Mouse (Mus musculus) intestine, postnatal 0 days (tissue): ENCODE results near the gene Gmnn. TPM values are rescaled to one million over a fixed set of nuclear protein-coding genes. Genes with fewer than 3 reads are reported as not detected.

Experiments
- ATAC-seq: fragments of 200-750 bp; cut with Nextera tagmentation; 2 replicates; pipeline ENCODE4 v1.8.0; 2017; ENCODE audit warnings: mild to moderate bottlenecking, moderate TSS enrichment, moderate library complexity
- H3K27ac ChIP-seq: fragments of 300-500 bp; sonication (generic); 2 replicates; pipeline ENCODE4 v1.5.1; 2014; ENCODE audit warnings: mild to moderate bottlenecking, low read depth, low read length, moderate library complexity
- H3K27me3 ChIP-seq: fragments of 300-500 bp; sonication (generic); replicated peaks from 2 replicates; pipeline ENCODE4 v1.6.1; 2014; ENCODE audit warnings: low read length, mixed read lengths; ENCODE audit not compliant: control insufficient read depth, insufficient read depth
- H3K36me3 ChIP-seq: fragments of 300-500 bp; sonication (generic); 2 replicates; pipeline ENCODE4 v1.6.1; 2014; ENCODE audit warnings: mild to moderate bottlenecking, moderate library complexity; ENCODE audit not compliant: control insufficient read depth, insufficient read depth
- H3K4me1 ChIP-seq: fragments of 300-500 bp; sonication (generic); replicated peaks from 2 replicates; pipeline ENCODE4 v1.6.1; 2014; ENCODE audit warnings: antibody characterized with exemption, low read length, mixed read lengths; ENCODE audit not compliant: control insufficient read depth, insufficient read depth
- H3K4me2 ChIP-seq: fragments of 300-500 bp; sonication (generic); replicated peaks from 2 replicates; pipeline ENCODE4 v1.6.1; 2014; ENCODE audit warnings: low read depth, mild to moderate bottlenecking, moderate library complexity
- H3K4me3 ChIP-seq: fragments of 300-500 bp; sonication (generic); 2 replicates; pipeline ENCODE4 v1.5.1; 2014; ENCODE audit warnings: low read depth, low read length
- H3K9ac ChIP-seq: fragments of 300-500 bp; sonication (generic); 2 replicates; pipeline ENCODE4 v1.6.1; 2014; ENCODE audit warnings: mild to moderate bottlenecking, low read depth, low read length
- H3K9me3 ChIP-seq: fragments of 300-500 bp; sonication (generic); 2 replicates; pipeline ENCODE4 v1.6.1; 2016; ENCODE audit warnings: mixed run types; ENCODE audit not compliant: control insufficient read depth
- CTCF ChIP-seq: sonication (generic); IDR thresholded peaks from 2 replicates; pipeline ENCODE4 v1.5.1; 2016; ENCODE audit warnings: low read depth, mild to moderate bottlenecking, control low read depth, antibody characterized with exemption, moderate library complexity
- WGBS: fragments of 180-500 bp; shearing (Covaris S2); extraction: QIAGEN DNeasy Blood & Tissue Kit; methylation state at CpG from one replicate; pipeline ENCODE4 v1.1.7; 2014; 5-methylcytosine and 5-hydroxymethylcytosine counted together
- polyA plus RNA-seq: library from polyadenylated mRNA; unstranded; fragments of >200 nt; fragmentation: Nextera tagmentation; extraction: Ambion mirVana; gene quantifications from 2 replicates; pipeline ENCODE4 v1.2.1, GENCODE M21; 2015

Gene Gmnn
- polyA plus RNA-seq, 1 experiment from 2014 or later = 50.6 TPM

DNA sequence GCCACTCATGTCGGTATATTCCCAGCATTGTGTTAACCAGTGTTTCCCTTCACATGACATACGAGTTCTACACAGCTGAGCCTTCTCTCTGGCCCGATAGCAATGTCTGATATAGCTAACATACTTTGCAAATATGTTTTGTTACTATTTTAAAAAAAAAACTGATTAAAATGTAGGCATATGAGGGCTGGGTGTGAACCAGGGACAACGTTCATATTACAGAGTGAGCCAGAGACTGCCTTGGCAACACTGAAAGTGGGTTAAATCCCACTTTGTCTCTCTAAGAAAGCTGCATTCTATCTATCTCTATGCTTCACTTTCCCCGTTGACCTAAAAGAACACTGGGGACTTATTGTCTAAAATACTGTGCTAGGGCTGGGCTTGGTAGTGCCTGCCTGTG is 32.6 kb downstream of the Gmnn start:
- no peak for TF ChIP-seq CTCF
- H3K9ac ChIP-seq = no peak overlapping the region
- no peak for ATAC-seq
- H3K9me3 ChIP-seq = no peaks in the 10 kb centered on the region
- H3K4me1 ChIP-seq = no peaks in the 10 kb centered on the region
- no peak overlapping the region for H3K4me2 ChIP-seq
- no peaks in the 10 kb centered on the region for H3K36me3 ChIP-seq
- no peak overlapping the region for H3K27ac ChIP-seq
- WGBS = 92% methylated on average over 5 of the region's 5 CpGs
- H3K27me3 ChIP-seq = no peaks in the 10 kb centered on the region
- no peak overlapping the region for H3K4me3 ChIP-seq

DNA sequence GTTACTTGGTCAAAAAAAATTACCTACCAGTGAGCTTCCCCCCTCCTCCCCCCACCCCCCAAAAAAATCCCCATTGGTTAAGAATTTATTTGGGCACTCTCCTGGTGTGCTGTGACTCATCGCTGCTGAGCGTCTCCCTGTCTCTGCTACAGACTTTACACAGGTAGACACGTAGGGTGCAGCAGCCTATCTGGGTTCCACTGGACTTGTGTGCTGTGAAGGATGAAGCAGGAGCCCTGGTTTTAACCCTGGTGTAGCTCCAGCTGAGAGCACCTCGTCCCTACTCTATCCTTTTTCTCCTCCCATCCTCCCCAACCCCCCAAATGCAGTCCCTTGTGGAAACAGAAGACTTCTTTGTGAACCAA is 37.3 kb downstream of the Gmnn start:
- 75% methylated on average over 4 of the region's 4 CpGs for WGBS
- H3K9ac ChIP-seq = no peak overlapping the region
- H3K4me2 ChIP-seq = no peak overlapping the region
- H3K4me3 ChIP-seq = no peak overlapping the region
- no peak for ATAC-seq
- H3K27ac ChIP-seq = no peak overlapping the region
- no peak for TF ChIP-seq CTCF
- no peaks in the 10 kb centered on the region for H3K27me3 ChIP-seq
- no peaks in the 10 kb centered on the region for H3K4me1 ChIP-seq
- H3K36me3 ChIP-seq = no peaks in the 10 kb centered on the region
- no peaks in the 10 kb centered on the region for H3K9me3 ChIP-seq

DNA sequence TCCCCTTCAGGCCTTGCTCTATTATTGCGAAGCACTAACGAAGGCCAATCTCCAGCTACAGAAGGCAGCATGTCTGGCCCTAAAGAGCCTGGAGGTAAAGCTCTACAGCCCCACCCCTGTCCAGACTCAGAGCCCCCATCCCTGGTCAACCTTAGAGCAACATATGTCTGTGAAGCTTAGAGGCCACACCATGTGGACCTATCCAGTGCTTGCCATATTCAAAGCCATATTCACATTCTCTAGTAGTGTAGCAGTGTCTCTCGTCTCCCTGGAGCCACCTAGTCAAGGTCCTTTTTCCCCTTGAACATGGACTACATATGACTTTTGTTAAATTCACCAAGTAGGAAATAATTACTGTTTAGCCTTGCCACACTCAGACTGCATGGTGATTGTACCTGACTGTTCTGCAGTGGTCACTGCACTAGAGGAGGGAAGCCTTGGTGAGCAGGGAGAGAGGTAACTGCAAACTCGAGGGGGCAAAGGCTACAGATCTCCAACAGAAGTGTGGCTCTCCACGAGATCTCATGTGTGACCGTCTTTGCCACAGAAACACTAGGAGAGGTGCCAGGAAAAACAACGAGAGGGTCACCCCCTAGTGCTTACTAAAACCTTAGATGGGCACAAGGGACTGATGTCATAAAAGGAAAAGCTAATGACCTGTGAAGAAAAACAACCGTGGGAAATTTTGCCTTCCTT is 37.9 kb downstream of the Gmnn start:
- Histone ChIP-seq H3K4me2 (no peak overlapping the region), H3K36me3 (no peaks in the 10 kb centered on the region), H3K27me3 (no peaks in the 10 kb centered on the region), H3K9me3 (0 out of 2 replicates have a peak, but pooled peaks cover under 1% of the 10 kb centered on the region), H3K27ac (no peak overlapping the region), H3K4me3 (no peak overlapping the region), H3K9ac (no peak overlapping the region), H3K4me1 (no peaks in the 10 kb centered on the region)
- no peak for TF ChIP-seq CTCF
- no peak for ATAC-seq
- WGBS = 68% methylated on average over 8 of the region's 8 CpGs

DNA sequence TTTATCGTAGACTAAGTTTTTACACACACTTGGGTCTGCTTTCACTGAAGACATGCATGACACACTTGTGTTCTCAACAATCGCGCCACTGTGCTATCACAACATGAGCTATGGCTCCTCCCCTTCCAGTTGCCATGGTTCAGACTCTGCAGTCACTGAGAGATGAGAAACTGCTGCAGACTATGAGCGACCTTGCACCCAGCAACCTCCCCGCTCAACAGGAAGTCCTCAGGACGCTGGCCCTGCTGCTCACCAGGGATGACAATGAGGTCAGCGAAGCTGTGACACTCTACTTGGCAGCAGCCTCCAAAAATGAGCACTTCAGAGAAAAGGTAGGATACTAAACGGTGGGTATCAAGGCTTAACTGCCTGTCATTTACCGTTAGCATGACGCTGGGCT is 40.2 kb downstream of the Gmnn start:
- Histone ChIP-seq H3K4me2 (no peak overlapping the region), H3K4me3 (no peak overlapping the region), H3K36me3 (no peaks in the 10 kb centered on the region), H3K27me3 (no peaks in the 10 kb centered on the region), H3K27ac (no peak overlapping the region), H3K4me1 (no peaks in the 10 kb centered on the region), H3K9me3 (0 out of 2 replicates have a peak, but pooled peaks cover 3% of the 10 kb centered on the region), H3K9ac (no peak overlapping the region)
- 72% methylated on average over 10 of the region's 10 CpGs for WGBS
- TF ChIP-seq CTCF = no peak
- no peak for ATAC-seq

DNA sequence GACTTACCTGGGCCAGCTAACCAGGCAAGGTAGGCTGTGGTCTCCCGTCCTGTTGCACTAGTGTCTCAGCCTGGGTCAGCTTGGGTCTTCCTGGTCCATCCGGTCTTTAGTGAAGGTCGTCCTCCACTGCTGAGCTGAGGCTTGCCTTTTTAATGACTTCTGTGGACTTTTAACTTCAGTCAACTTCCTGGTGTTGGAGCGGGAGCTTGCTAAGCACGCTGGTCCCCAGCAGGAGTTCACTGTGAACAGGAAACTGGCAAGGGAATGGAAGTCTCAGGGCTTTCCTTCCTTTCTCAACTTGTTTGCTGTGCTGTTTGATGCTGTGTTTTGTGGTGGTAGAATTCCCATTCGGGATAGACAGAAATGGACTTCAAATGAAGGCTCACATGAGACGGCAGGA is 44.0 kb downstream of the Gmnn start:
- Histone ChIP-seq H3K9me3 (0 out of 2 replicates have a peak, but pooled peaks cover 3% of the 10 kb centered on the region), H3K36me3 (no peaks in the 10 kb centered on the region), H3K4me1 (no peaks in the 10 kb centered on the region), H3K9ac (no peak overlapping the region), H3K27me3 (no peaks in the 10 kb centered on the region), H3K4me2 (peak overlapping the region; percentile 18; the same call in 1 of the 2 replicates), H3K27ac (peak overlapping the region; percentile 51; the same call in 1 of the 2 replicates), H3K4me3 (no peak overlapping the region)
- WGBS = 43% methylated on average over 7 of the region's 7 CpGs
- TF ChIP-seq CTCF = no peak
- peak; percentile 51 for ATAC-seq

DNA sequence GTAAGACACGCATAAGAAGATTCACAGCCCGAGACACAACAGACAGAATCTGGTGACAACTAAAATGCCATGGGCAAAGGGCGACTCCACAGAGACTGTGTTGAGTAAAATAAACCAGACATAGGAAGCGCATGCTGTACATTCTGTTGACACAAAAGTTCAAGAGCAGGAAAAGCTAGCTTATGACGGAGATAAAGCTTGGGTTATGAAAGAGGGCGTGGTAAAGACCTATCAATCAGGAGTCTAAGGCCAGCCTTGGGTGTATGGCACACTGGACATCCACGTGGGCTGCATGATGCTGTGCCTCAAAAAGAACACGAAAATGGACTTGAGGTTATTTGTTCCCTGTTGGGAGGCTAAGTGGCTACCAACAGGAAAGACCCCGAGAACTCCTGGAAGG is 45.3 kb downstream of the Gmnn start:
- Histone ChIP-seq H3K9ac (no peak overlapping the region), H3K4me1 (no peaks in the 10 kb centered on the region), H3K27me3 (no peaks in the 10 kb centered on the region), H3K4me2 (no peak overlapping the region; the same call in 1 of the 2 replicates), H3K36me3 (no peaks in the 10 kb centered on the region), H3K9me3 (0 out of 2 replicates have a peak, but pooled peaks cover 3% of the 10 kb centered on the region), H3K27ac (no peak overlapping the region), H3K4me3 (no peak overlapping the region)
- peak; percentile 32 for ATAC-seq
- 29% methylated on average over 9 of the region's 9 CpGs for WGBS
- no peak for TF ChIP-seq CTCF
